Mouse (Mus musculus): Measurements from ENCODE around the gene Arhgef38. TPM values are rescaled to one million over a fixed set of nuclear protein-coding genes. Genes with fewer than 3 reads are reported as not detected.

Gene Arhgef38
- polyA plus RNA-seq, 1 experiment from 2014 or later: 1.8 TPM

- peaks cover 16% of the 10 kb centered on the region for H3K36me3 ChIP-seq (ENCODE audit: control insufficient read depth, insufficient read depth, low read length)
- no peak for ATAC-seq (ENCODE audit: insufficient number of reproducible peaks, insufficient read depth, low FRiP score, low read depth)
- no peak overlapping the region for H3K4me3 ChIP-seq (ENCODE audit: low read depth, low read length)
- H3K4me1 ChIP-seq (ENCODE audit: control insufficient read depth, insufficient read depth, low read length): no peaks in the 10 kb centered on the region
- no peaks in the 10 kb centered on the region for H3K27me3 ChIP-seq (ENCODE audit: control insufficient read depth, insufficient read depth, low read length)
- 88% methylated on average over 10 of the region's 10 CpGs for WGBS
- no peak overlapping the region for H3K27ac ChIP-seq (ENCODE audit: low read length)
- no peak overlapping the region for H3K9ac ChIP-seq (replicated peaks; ENCODE audit: low read depth, low read length)
- no peak overlapping the region for H3K4me2 ChIP-seq (replicated peaks; ENCODE audit: low read depth, low read length)
- H3K9me3 ChIP-seq (ENCODE audit: control insufficient read depth, low read depth, low read length): no peaks in the 10 kb centered on the region
Measured at GRCm38 (mm10) chr3:133075560-133075959, 159.2 kb downstream of the Arhgef38 start.

Other genes starting within 250 kb of the Arhgef38 start
- 23.0 and 25.0 TPM in 2 replicates for gene Ints12, start 143.1 kb downstream of the Arhgef38 start, polyA plus RNA-seq (2014; fragmentation: Nextera tagmentation; extraction: Ambion mirVana)
- gene Gstcd, start 142.9 kb downstream of the Arhgef38 start, polyA plus RNA-seq (2014; fragmentation: Nextera tagmentation; extraction: Ambion mirVana): 9.1 and 10.3 TPM in 2 replicates
- gene Ppa2, start 75.2 kb upstream of the Arhgef38 start, polyA plus RNA-seq (2014; fragmentation: Nextera tagmentation; extraction: Ambion mirVana): 91.7 and 96.1 TPM in 2 replicates

All from stomach, embryonic 14.5 days (tissue).